Mouse (Mus musculus): ENCODE data around the gene Fbxo4. TPM values are rescaled to one million over a fixed set of nuclear protein-coding genes. Genes with fewer than 3 reads are reported as not detected.

Gene Fbxo4
- polyA plus RNA-seq (2012; rRNA removed), result 20.6 and 24.6 TPM in 2 replicates

DNA sequence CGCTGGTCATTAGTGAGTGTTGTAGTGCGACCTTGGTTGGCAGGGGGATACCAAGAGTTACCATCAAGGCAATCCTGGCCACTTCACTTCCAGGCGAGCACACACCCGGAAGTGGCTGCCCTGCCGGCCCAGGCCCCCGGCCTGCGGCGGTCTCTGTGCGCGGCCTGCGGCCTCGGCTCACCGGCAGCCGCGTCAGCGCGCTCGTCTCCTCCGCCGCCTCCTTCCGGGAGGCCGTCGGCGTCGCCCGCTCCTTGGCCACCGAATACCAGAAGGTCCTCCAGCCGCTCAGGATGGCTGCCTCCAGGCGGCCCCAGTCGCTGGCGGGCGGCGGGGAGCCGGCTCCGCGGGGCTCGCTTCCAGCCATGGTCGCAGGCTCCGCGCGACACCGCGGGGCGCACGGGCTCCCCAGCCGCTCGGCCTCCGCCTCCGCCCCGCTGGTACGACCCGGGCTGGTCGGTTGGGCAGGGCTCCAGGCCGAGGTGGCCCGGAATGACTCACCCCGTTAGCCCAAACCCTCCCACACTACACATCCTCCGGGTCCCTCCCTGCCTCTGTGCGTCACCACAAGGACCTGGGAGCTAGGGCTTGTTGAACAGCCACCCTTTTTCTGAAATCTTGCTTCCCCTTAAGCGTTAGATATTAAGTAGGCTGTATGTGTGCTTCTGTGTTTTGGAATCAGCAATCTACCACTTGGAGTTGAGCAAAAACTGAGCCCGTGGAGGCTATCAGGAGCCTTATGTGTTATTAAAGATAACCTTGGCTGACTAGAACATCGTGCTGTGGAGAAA lies at the start of gene Fbxo4:
Fbxo4 (minus strand) TSS at position 513 of the 788 bp plus-strand sequence.
- no peak for DNase-seq (ENCODE audit: low read depth)

- no peak for DNase-seq (ENCODE audit: low read depth)
Observed at GRCm38 (mm10) chr15:4028960-4029359, 49.6 kb upstream of the Fbxo4 start.

DNA sequence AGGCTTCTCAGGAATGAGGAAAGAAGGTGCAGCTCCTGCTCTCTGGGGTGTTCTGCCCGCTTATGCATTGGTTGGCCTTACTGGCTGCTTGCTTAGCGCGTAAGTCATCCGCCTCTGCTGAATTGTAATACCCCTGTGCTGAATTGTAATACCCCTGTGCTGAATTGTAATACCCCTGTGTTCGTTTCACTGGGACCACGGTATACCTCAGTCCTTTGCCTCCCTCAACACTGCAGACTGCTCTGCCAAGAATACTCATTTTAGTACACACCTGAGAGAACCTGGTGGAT lies 49.0 kb upstream of the Fbxo4 start:
- no peak for DNase-seq (ENCODE audit: low read depth)

GRCm38 (mm10) chr15:4027671-4028410 lies 48.5 kb upstream of the Fbxo4 start:
- no peak for DNase-seq (ENCODE audit: low read depth)

DNA sequence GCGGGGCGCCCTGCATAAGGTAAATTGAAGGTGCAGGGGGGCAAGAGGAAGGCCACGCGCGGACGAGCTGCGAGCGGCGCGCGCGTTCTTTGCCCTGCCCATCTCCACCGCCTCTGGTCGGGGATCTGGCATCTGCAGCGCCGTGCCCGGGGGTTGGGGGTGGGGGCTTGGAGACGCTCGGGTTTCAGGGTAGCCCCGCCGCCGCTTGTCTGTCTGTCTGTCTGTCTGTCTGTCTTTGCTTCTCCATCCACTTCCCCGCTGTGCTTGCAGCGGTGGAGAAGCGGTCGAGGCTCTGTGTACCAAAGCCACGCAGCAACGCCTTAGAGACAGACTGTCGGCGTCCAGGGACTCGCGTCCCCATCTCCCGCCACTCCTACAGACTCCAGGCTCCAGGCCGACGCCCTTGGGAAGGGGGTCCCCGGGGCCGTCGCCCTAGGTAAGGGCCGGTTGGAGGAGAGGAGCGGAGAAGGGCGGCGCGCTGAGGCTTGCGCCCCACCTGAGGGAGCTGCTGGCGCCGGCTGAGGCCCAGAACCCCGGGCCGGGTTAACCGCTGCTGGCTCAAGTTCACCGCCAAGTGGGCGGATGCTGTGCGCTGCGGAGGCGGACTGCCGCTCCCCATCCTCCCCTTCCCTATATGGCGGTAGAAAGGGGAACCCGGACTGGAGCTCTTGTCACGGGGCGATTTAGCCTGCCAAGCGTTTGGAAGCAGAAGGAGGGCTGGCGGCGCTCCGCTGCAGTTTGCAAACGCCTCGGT lies 47.6 kb upstream of the Fbxo4 start:
- no peak for DNase-seq (ENCODE audit: low read depth)

DNA sequence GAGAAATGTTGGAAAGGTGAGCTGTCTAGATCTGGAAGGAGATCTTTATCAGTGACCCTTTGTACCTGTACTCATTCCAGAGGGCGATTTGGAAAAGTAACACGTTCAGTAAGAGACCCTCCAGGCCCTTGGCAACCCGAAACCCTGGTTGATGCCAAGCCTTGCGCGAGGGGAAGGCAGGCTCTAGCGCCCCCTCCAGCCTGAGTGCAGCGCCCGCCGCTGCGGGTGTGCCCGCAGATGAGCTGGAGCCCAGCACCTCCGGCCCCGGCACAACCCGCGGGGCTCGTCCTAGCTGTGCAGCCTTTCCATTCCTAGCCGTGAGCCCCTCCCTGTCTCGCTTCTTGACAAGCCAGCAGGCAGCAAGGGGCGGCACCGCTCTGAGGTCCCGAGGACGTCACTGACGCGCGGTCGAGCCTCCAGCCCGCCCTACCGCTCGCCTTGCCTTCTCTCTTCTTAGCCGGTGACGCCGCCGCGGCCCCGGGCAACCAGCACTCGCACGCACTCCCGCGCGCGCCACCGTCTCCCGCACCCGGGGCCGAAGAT lies 46.9 kb upstream of the Fbxo4 start, which contains the start of gene Oxct1:
Oxct1 (plus strand) TSS at position 153 of the 543 bp plus-strand sequence.
- DNase-seq (ENCODE audit: low read depth), result no peak

GRCm38 (mm10) chr15:4025508-4025904 lies 46.1 kb upstream of the Fbxo4 start:
- DNase-seq (ENCODE audit: low read depth), result no peak

DNA sequence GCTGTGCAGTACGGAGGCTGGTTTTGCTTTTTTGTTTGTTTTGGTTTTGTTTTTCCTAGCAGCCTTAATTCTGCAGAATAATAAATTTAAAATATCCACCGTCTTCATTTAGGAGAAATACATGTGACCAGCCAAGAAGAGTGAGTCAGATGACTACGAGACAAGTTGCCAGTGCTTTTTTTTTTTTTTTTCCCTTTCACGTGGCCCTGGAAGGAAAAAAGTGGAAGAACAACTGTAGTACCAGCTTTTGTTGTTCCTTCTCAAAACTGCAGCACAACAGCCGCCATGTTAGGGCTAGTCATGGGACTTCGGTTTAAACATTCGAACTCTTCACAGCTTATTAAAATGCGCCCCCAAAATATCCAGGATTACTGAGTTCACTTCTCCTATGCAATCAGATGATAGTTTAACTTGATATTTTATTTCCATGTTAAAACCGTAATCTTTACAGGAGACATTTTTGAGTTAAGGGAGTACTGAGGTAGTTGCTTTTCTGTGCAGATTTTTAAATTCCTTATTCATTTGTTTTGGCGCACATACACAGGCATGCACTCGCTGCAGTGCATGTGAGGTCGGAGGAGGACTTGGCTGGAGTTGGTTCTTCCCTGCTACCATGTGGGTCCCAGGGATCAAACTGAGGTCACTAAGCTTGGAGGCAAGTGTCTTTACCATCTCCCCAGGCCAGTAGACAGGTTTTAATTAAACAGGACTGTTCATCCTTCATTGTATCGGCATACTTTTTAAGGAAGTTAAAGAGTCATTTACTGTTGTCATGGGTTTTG lies 45.5 kb upstream of the Fbxo4 start:
- DNase-seq (ENCODE audit: low read depth), result no peak

- no peak for DNase-seq (ENCODE audit: low read depth)
Observed at GRCm38 (mm10) chr15:4023747-4024146, 44.4 kb upstream of the Fbxo4 start.

DNA sequence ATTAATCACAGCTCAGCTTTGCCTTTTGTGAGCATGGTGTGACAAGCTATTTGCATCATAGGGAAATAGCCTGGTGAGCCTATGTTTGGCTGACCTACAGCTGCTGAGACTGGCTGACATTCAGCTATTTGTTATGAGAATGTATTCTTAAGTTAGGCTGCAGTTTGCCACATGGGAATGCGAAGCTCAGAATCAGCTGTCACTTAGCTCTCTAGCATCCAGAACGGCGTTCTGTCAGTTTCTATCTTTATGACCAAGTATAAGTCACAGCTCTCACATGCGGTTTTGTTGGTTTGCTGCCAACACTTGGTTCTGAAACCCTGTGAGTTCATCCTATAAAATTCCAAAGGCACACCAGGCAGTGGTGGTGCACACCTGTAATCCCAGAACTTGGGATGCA lies 41.3 kb upstream of the Fbxo4 start:
- DNase-seq (ENCODE audit: low read depth), result no peak

GRCm38 (mm10) chr15:4013873-4014272 lies 34.5 kb upstream of the Fbxo4 start:
- DNase-seq (ENCODE audit: low read depth), result no peak

- no peak for DNase-seq (ENCODE audit: low read depth)
Observed at GRCm38 (mm10) chr15:4000536-4000935, 21.2 kb upstream of the Fbxo4 start.

- no peak for DNase-seq (ENCODE audit: low read depth)
Observed at GRCm38 (mm10) chr15:3999144-3999543, 19.8 kb upstream of the Fbxo4 start.

GRCm38 (mm10) chr15:3996267-3997010 lies 17.1 kb upstream of the Fbxo4 start:
- no peak for DNase-seq (ENCODE audit: low read depth)

- DNase-seq (ENCODE audit: low read depth), result no peak
Observed at GRCm38 (mm10) chr15:3995448-3996266, 16.3 kb upstream of the Fbxo4 start, which contains the start of gene AW549877. Gene AW549877 (minus strand): TSS chr15:3995744.

DNA sequence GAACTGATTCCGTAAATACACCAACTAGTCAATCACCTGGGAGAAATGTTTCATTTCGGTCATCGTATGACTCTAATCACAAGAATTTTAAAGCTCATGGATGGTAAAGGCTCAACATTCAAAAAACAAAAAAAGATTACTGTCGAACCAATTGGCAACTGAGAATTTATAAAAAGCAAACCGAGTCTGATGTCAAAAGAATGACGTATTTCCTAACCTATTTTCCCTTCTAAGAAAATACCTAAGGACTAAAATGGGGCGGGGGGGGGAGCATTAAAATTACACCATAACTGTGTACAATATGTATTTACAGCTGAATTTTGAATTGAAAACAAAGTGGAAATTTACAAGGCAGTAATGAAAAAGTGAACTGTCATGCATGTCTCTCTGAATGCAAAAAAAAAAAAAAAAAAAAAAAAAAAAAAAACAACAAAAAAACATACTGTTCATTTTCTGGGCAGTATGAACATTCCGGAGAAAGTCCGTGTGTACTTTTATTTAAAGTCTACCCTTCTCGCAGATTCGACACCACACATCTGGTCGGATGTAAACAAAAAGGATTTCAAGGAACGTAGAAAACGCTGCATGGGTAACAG lies 15.6 kb upstream of the Fbxo4 start:
- no peak for DNase-seq (ENCODE audit: low read depth)

DNA sequence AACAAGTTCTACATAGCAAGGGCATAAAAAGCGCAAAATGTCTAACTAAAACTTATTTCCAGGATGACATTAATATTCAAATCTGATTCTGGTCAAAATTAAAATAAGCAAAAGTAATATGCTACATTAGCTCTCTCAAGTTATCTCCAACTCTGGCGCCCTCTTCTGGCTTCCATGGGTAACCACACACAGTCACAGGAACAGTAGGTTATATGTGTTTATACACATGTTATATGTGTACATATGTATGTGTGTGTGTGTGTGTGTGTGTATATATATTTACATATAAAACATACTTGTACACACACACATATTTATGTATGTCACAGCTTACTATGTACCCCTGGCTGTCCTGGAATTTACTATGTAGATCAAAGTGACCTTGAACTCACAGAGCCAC lies 8.6 kb upstream of the Fbxo4 start:
- DNase-seq (ENCODE audit: low read depth), result no peak

DNA sequence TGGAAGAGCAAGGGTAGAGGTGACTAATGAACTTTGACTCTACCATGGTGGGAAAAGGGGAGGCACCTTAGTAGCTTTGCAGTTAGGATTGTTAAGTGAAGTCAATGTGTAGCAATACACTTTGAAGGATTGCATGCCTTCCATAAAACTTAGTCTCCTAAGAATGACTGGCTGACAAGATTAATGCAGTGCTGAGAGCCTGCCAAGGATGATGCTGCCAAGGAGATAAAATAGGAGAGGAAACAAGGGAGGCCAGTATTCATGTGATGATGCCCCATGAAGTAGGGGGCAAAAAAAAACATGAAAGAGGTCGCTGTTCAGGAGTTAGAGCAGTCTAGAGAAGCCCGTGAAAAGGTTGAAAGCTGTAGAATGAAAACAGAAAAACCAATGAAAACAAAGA lies 5.5 kb upstream of the Fbxo4 start:
- DNase-seq (ENCODE audit: low read depth), result no peak

- no peak for DNase-seq (ENCODE audit: low read depth)
Observed at GRCm38 (mm10) chr15:3982732-3983131, 3.4 kb upstream of the Fbxo4 start.

All from gonadal fat pad, adult 2 months (tissue).